Mouse (Mus musculus) cerebellum, adult (tissue): ENCODE results near the gene Sesn1.
A peak's percentile ranks its signal among the peaks of the same experiment; 100 is the strongest.
"Not testable (repeated sequence)": the region's sequence is repeated elsewhere in the genome, so short reads cannot be mapped to it uniquely, and the experiment has no call there.

Source experiments
- ATAC-seq: cut with Nextera tagmentation; 2 replicates; pipeline ENCODE4 v1.9.2; 2017; ENCODE audit warnings: mild to moderate bottlenecking, moderate library complexity, mixed read lengths; ENCODE audit not compliant: insufficient number of reproducible peaks, low FRiP score, low TSS enrichment

The Sesn1 gene

GRCm38 (mm10) chr10:41820401-41820800, 10.7 kb downstream of the Sesn1 start:
- no peak for ATAC-seq

GRCm38 (mm10) chr10:41821171-41821570, 11.4 kb downstream of the Sesn1 start:
- ATAC-seq, result no peak

- no peak for ATAC-seq
These were observed 13.0 kb downstream of the Sesn1 start for GRCm38 (mm10) chr10:41822573-41823281.

- not testable (repeated sequence) for ATAC-seq
These were observed 13.5 kb downstream of the Sesn1 start for GRCm38 (mm10) chr10:41823282-41823675.

- ATAC-seq, result no peak
These were observed 14.2 kb downstream of the Sesn1 start for GRCm38 (mm10) chr10:41823916-41824315.

- no peak for ATAC-seq
These were observed 15.3 kb downstream of the Sesn1 start for GRCm38 (mm10) chr10:41825041-41825440.

- no peak for ATAC-seq
These were observed 16.3 kb downstream of the Sesn1 start for GRCm38 (mm10) chr10:41825996-41826395.

- ATAC-seq, result no peak
These were observed 16.9 kb downstream of the Sesn1 start for GRCm38 (mm10) chr10:41826526-41827116.

GRCm38 (mm10) chr10:41827784-41828183, 18.0 kb downstream of the Sesn1 start:
- no peak for ATAC-seq

GRCm38 (mm10) chr10:41829191-41829590, 19.5 kb downstream of the Sesn1 start:
- no peak for ATAC-seq

GRCm38 (mm10) chr10:41829980-41830379, 20.2 kb downstream of the Sesn1 start:
- ATAC-seq, result no peak

- ATAC-seq, result no peak
These were observed 20.7 kb downstream of the Sesn1 start for GRCm38 (mm10) chr10:41830445-41830844.

GRCm38 (mm10) chr10:41830851-41831522, 21.3 kb downstream of the Sesn1 start:
- ATAC-seq, result peak; percentile 50; the same call in 1 of the 2 replicates

GRCm38 (mm10) chr10:41832191-41832590, 22.5 kb downstream of the Sesn1 start:
- ATAC-seq, result no peak

GRCm38 (mm10) chr10:41834131-41834530, 24.4 kb downstream of the Sesn1 start:
- ATAC-seq, result peak; percentile 78

- no peak for ATAC-seq
These were observed 29.2 kb downstream of the Sesn1 start for GRCm38 (mm10) chr10:41838911-41839310.

- no peak for ATAC-seq
These were observed 38.0 kb downstream of the Sesn1 start for GRCm38 (mm10) chr10:41847737-41848136.

GRCm38 (mm10) chr10:41848721-41849120, 39.0 kb downstream of the Sesn1 start:
- ATAC-seq, result no peak

GRCm38 (mm10) chr10:41859820-41860219, 50.1 kb downstream of the Sesn1 start:
- peak; percentile 58; the same call in 1 of the 2 replicates for ATAC-seq

GRCm38 (mm10) chr10:41860275-41860688, 50.5 kb downstream of the Sesn1 start:
- peak; percentile 98 for ATAC-seq

- no peak for ATAC-seq
These were observed 53.3 kb downstream of the Sesn1 start for GRCm38 (mm10) chr10:41863053-41863452.
